Mouse (Mus musculus) hematopoietic multipotent progenitor cell, adult 10-12 weeks (in vitro differentiated cells): ENCODE measurements around the gene Raet1d. TPM values are rescaled to one million over a fixed set of nuclear protein-coding genes. Genes with fewer than 3 reads are reported as not detected.

ENCODE experiments used
- polyA plus RNA-seq: library from polyadenylated mRNA; stranded (reverse); fragments of >175 nt; gene quantifications from 2 replicates; pipeline ENCODE4 v1.2.3, GENCODE M21; 2012; ENCODE audit warnings: low replicate concordance

Gene Raet1d
- not detected in 2 replicates for polyA plus RNA-seq

GRCm38 (mm10) chr10:22360252-22360651, at the start of gene Raet1d:
Raet1d (plus strand) TSS chr10:22360552.

Other genes starting within 250 kb of the Raet1d start
- gene E030030I06Rik, start 211.3 kb upstream of the Raet1d start, polyA plus RNA-seq = 0.68 and 2.4 TPM in 2 replicates
- not detected in 2 replicates for gene Raet1e, start 202.0 kb upstream of the Raet1d start, polyA plus RNA-seq
- gene H60b, start 202.0 kb upstream of the Raet1d start, polyA plus RNA-seq = 0.26 and 0.38 TPM in 2 replicates